Mouse (Mus musculus) left cerebral cortex, adult 9 months (tissue): Measurements from ENCODE around the gene Csdc2.

Experiments
- DNase-seq, 2 experiments: peaks; one replicate each; pipeline ENCODE4 v3.0.0; 2022; ENCODE audit warnings: low spot score in 2 of 2

The Csdc2 gene

DNA sequence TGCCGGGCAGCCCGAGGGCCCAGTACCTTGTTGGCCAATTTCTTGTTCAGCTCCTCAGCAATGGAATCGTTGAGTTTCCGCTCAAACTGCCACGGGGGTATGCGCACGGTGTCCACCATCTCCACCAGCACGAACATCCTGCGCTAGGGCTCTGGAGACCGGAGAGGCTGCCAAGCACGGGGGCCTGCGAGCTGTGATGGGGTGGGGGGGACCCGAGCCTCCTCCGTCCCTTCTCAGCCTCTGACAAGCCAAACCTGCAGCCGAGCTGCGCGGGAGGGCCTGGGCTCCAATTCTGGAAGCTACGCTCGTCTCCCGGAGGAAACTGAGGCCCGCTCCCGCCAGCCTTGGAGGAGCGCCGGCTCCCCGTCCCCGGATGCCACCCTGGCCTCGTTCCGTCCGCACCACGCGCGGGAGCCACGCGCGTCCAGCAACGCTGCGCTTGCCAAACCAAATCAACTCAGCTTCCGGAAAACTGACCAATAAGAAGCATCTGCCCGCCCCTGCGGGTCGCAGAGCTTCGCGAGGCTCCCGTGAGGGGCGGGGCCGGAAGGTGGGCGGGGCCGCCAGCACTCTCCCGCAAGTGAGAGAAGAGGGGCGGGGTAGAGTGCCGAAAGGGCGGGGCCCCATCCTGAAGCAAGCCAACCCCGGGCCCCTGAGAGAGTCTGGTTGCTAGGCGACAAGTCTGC lies 10.7 kb upstream of the Csdc2 start, which contains the start of gene Polr3h:
Gene Polr3h, minus strand, starts transcription at position 481 of the 686 bp plus-strand sequence.
- peak; percentile 89 to 95 for DNase-seq

DNA sequence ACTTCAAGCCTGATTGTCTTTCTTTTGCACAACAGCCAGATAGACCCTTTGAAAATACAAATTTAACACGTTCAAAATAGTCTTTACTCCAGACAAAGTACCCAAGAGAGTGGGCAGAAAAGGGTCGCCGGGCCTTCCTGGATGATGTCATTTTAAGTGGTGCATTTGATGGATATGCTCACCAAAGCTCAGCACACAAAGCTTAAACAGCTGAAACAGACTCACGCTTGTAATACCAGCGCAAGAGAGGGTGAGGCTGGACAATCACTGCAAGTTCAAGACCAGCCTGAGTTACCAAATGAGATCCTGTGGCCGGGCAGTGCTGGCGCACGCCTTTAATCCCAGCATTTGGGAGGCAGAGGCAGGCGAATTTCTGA lies 10.1 kb upstream of the Csdc2 start:
- no peak for DNase-seq

- DNase-seq, result no peak
Observed at GRCm38 (mm10) chr15:81927741-81928140, 8.8 kb upstream of the Csdc2 start.

- no peak for DNase-seq
Observed at GRCm38 (mm10) chr15:81928277-81928676, 8.3 kb upstream of the Csdc2 start.

- peak; percentile 59 to 84 for DNase-seq
Observed at GRCm38 (mm10) chr15:81932951-81933470, 3.5 kb upstream of the Csdc2 start.

- DNase-seq, result no peak
Observed at GRCm38 (mm10) chr15:81933986-81934385, 2.6 kb upstream of the Csdc2 start.

- DNase-seq, result no peak
Observed at GRCm38 (mm10) chr15:81935869-81936637, 506 bp upstream of the Csdc2 start.

DNA sequence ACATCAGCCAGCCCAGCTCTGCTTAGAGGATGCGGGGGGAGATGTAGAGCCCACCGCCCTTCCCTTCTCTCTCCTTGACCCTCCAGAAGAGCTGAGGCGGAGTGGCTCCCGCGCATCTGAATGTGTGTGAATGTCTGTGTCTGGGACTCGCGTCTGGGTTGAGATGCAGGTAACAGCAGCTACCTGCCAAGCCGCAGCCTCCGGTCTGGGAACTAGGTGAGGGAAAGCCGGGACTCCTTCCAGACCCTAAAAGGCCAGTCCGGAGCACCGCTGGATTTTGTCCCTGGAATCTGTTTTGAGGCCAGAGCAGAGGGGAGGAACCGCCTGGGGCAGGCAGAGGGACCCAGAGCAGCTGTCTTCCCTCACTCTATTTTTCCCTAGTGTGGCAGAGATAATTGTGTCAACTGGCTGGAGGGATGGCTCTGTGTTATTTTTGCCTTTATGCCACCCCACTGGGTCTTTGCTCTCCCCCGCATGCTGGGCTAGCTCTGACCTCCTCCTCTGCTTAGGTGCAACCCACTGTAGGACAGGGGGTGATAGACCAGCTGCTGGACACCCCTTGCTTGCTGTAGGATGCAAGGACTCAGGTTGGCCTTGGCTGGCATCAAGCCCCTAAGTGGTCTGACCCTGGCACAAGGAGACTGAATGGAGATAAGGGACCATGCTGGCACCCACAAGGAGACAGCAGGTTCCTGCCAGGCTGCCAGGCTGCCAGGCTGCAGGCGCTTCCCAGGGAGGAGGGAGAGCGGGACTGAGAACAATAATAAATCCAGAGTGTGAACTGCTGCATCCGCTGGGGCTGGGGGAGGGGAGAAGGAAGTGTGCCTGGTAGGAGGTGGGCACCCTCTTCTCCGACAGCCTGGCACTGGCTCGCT lies 776 bp downstream of the Csdc2 start:
- peak in 1 of 2 experiments; percentile 72 for DNase-seq

DNA sequence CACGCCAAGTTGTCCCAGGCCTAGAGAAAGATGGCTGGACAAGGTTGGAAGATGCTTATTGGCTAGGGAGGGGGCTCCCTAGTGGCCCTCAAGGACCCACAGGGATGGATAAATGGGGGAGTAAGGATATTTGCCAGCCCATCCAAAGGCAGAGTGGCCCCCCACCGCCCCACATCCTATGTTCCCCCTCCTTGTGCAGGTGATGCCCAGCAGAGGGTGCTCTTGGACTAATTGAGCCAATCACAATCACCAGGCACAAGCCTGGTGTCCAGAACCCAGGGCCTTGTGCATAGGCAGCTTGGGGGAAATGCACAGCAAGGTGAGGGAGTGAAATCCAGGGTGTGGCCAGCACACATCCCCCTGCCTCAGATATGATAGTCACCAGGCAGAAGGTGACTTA lies 1.7 kb downstream of the Csdc2 start:
- DNase-seq, result no peak

- DNase-seq, result no peak
Observed at GRCm38 (mm10) chr15:81939157-81939715, 2.7 kb downstream of the Csdc2 start.

DNA sequence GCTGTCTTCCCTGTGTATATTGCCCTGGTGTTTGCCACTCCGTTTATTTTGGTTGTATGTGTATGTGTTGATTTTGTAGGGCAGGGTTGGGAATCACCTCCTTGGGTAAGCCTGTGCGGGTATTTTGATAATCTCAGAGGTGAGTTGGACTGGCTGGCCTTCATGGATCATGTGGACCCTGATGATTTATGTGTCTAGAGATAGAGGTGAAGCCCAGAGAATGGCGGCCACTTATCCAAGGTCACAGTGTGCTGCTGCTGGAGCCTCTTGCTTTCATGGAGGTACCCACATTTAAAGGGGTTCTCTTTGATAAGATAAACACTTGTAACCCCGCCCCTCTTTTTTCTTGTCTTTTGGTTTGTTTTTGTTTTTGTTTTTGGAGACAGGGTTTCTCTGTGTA lies 3.2 kb downstream of the Csdc2 start:
- DNase-seq, result no peak

- no peak for DNase-seq
Observed at GRCm38 (mm10) chr15:81940219-81940618, 3.7 kb downstream of the Csdc2 start.

DNA sequence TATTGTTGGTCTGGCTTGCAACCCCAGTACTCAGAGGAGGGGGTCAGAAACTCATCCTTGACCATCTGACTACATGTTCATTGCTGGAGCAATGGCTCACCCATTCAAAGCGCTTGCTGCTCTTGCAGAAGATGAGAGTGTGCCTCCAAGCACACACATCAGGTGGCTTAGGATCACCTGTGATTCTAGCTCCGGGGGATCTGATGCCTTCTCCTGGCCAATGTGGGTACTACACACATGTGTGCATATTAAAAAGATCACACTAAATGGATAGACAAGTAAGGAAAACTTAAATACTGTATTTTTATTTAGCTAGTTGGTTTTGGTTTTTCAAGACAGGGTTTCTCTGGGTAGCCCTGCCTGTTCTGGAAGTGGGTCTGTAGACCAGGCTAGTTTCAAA lies 4.5 kb downstream of the Csdc2 start:
- DNase-seq, result no peak

- DNase-seq, result no peak
Observed at GRCm38 (mm10) chr15:81943176-81943749, 6.7 kb downstream of the Csdc2 start.

DNA sequence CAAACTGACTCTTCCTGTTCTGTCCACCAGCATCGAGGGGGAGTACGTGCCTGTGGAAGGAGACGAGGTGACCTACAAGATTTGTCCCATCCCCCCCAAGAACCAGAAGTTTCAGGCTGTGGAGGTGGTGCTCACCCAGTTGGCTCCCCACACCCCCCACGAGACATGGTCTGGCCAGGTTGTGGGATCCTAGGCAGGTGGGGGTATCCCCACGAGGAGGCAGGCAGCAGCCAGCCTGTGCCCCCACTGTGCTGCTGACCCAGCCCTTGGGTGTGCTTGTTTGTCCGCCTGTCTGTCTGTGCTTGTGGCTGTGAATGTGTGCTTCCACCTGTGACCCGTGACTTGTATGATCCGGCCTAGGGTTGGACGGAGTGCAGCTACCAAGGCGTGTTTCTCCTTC lies 12.5 kb downstream of the Csdc2 start:
- no peak for DNase-seq

GRCm38 (mm10) chr15:81949476-81950131 lies 13.0 kb downstream of the Csdc2 start:
- DNase-seq, result no peak

- no peak for DNase-seq
Observed at GRCm38 (mm10) chr15:81950716-81951115, 14.2 kb downstream of the Csdc2 start.

GRCm38 (mm10) chr15:81951159-81951558 lies 14.6 kb downstream of the Csdc2 start:
- no peak for DNase-seq

DNA sequence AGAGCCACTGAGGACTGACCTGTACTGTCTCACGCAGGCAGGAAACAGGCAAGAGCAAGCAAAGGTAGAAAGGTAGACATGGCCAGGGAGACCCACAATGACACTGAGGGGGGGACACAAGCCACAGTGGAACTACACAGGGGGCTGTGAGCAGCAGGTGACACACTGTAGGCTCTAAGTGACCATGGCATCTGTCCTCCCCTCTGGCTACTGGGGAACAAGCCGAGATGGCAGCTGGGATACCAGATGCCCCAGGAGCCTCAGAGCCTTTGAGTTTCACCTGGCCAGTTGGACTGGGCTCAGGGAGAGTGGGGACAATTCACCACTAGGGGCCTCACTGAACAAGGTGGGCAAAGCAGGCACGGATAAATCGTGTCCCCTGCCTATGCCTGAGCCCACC lies 15.8 kb downstream of the Csdc2 start:
- no peak for DNase-seq

DNA sequence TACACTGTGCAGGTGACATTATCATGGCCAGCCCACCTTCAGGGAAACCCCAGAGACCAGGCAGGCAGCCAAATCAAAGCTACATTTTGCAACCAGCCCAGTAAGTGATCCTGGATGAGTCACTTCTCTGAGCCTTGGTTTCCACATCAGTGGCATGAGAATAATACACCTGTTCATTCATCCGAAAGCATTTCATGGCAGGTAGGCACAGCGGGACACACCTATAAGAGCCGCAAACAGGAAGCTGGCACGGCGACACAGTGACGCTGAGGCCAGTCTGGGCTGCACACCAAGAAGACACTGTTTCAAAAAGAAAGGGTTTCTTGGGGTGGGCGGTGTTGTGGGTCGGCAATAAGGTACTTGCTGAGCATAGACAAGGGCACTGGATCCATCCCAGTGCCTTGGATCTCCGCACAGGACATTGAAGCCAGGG lies 17.6 kb downstream of the Csdc2 start:
- DNase-seq, result no peak

DNA sequence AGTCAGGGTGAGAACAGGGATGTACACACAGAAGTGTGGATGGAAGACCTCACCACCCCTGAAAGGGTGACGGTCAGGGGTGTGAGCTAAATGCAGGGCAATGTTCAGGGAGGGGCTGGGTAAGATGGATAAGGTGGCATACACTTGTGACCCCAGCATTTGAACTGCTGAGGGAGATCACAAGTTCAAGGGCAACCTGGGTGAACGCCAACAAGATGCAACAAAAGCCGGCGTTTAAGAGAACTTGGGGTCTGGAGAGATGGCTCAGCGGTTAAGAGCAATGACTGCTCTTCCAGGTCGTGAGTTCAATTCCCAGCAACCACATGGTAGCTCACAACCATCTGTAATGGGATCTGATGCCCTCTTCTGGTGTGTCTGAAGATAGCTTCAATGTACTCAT lies 18.2 kb downstream of the Csdc2 start:
- no peak for DNase-seq
